In the genomic region with DNA sequence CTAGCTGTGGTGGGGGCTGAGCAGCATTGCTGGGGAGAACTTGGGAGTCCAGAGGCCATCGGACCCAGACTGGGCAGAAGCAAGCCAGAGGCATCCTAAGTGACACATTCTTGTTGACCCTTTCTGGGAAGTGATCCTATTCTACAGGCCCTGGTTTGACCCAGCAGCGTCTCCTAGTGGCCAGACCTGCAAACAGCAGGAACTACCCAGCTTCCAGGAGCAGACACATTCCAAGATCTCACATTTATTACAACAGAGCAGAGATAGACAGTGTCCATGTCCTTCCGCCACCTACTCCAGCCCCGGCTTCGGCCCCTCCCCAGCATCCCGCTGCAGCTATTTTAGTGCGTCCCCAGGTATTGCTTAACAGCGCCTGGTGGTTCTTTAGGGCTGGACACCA, we compare ENCODE assay signal across 8 mouse cellular contexts. TPM values are rescaled to one million over a fixed set of nuclear protein-coding genes. Genes with fewer than 3 reads are reported as not detected.
DNase-seq lines count a peak whose midpoint lies in the region; ATAC-seq and TF ChIP-seq lines count a peak whose summit lies in the region.
"Had no signal": no experiment of that assay in that cellular context is flagged by ENCODE, and none has a peak within 500 bp of the region (broad histone marks: within the 10 kb centered on the region; RNA-seq: fewer than 3 reads in every experiment).

No protein-coding gene starts in this region.

- DNase-seq in urinary bladder, postnatal 14 days (ENCODE audit: low spot score), result peak; percentile 70
- no peak for DNase-seq in urinary bladder, adult 2 months (ENCODE audit: low spot score)
- DNase-seq in adrenal gland, postnatal 25 days, result peak; percentile 66
- peak; percentile 77 for DNase-seq in forebrain, postnatal 0 days
- DNase-seq in lung, adult 18-20 months, result peak; percentile 59 to 72
- peak; percentile 72 to 73 for DNase-seq in right cerebral cortex, postnatal 10 days (ENCODE audit: low spot score in 2 of 2)

- no peak overlapping the region for H3K27ac ChIP-seq in forebrain, postnatal 0 days (ENCODE audit: low read depth, low read length)
- peak overlapping the region; percentile 19; the same call in 1 of the 2 replicates for H3K27ac ChIP-seq in kidney, embryonic 15.5 days

- WGBS in forebrain, postnatal 0 days, result 38% methylated on average over 8 of the region's 8 CpGs
- 20% methylated on average over 8 of the region's 8 CpGs for WGBS in kidney, embryonic 15.5 days

- H3K36me3 ChIP-seq in forebrain, postnatal 0 days (ENCODE audit: insufficient read depth), result peaks cover 9% of the 10 kb centered on the region; the same call in 1 of the 2 replicates
- peaks cover 45% of the 10 kb centered on the region for H3K36me3 ChIP-seq in kidney, embryonic 15.5 days

- H3K4me3 ChIP-seq in forebrain, postnatal 0 days (ENCODE audit: low read depth, low read length), result no peak overlapping the region
- no peak overlapping the region; the same call in 1 of the 2 replicates for H3K4me3 ChIP-seq in kidney, embryonic 15.5 days (replicated peaks)

- H3K27me3 ChIP-seq in forebrain, postnatal 0 days (ENCODE audit: insufficient read depth, low read length), result no peaks in the 10 kb centered on the region
- H3K27me3 ChIP-seq in kidney, embryonic 15.5 days, result no peaks in the 10 kb centered on the region

- H3K9me3 ChIP-seq in forebrain, postnatal 0 days (ENCODE audit: low read length), result no peaks in the 10 kb centered on the region
- H3K9me3 ChIP-seq in kidney, embryonic 15.5 days (replicated peaks), result no peaks in the 10 kb centered on the region

- ATAC-seq in forebrain, postnatal 0 days, result no peak
- ATAC-seq in kidney, embryonic 15.5 days (replicated peaks; ENCODE audit: low FRiP score), result 0 out of 2 replicates have a peak, but pooled peaks have one; percentile 1

- H3K9ac ChIP-seq in forebrain, postnatal 0 days, result no peak overlapping the region
- no peak overlapping the region for H3K9ac ChIP-seq in kidney, embryonic 15.5 days

- no peak overlapping the region for H3K4me2 ChIP-seq in forebrain, postnatal 0 days (ENCODE audit: low read depth)
- peak overlapping the region; percentile 75; the same call in 1 of the 2 replicates for H3K4me2 ChIP-seq in kidney, embryonic 15.5 days

- H3K4me1 ChIP-seq in forebrain, postnatal 0 days (ENCODE audit: insufficient read depth), result 0 out of 2 replicates have a peak, but pooled peaks cover 10% of the 10 kb centered on the region
- peaks cover 59% of the 10 kb centered on the region for H3K4me1 ChIP-seq in kidney, embryonic 15.5 days

- TF ChIP-seq CTCF in forebrain, postnatal 0 days (IDR thresholded peaks at IDR 0.05; ENCODE audit: low read depth), result peak; percentile 86

RNA-seq across cellular contexts. Expression of a gene that starts 1.6 kb away (rescaled TPM):
- polyA plus RNA-seq in urinary bladder, adult 2 months (2012; rRNA removed), result 3.4 and 3.7 TPM in 2 replicates
- total RNA-seq in adrenal gland, postnatal 25 days (2021), result 1.7 TPM in 1 of 2 replicates, not detected in the other
- 8.4 and 11.1 TPM in 2 replicates for total RNA-seq in forebrain, postnatal 0 days (2014; rRNA removed)
- polyA plus RNA-seq in forebrain, postnatal 0 days (2015; fragmentation: Nextera tagmentation; extraction: Ambion mirVana), result 7.8 and 8.1 TPM in 2 replicates
- 29.8 and 31.5 TPM in 2 replicates for polyA plus RNA-seq in kidney, embryonic 15.5 days (2015; fragmentation: Nextera tagmentation; extraction: Ambion mirVana)

RNA-seq across cellular contexts. Expression of a gene that starts 10.4 kb away (rescaled TPM):
- polyA plus RNA-seq in urinary bladder, adult 2 months (2012; rRNA removed), result 96.1 and 101 TPM in 2 replicates
- 50.4 and 65.1 TPM in 2 replicates for total RNA-seq in adrenal gland, postnatal 25 days (2021)
- 47.9 and 53.3 TPM in 2 replicates for total RNA-seq in forebrain, postnatal 0 days (2014; rRNA removed)
- polyA plus RNA-seq in forebrain, postnatal 0 days (2015; fragmentation: Nextera tagmentation; extraction: Ambion mirVana), result 50.1 and 56.4 TPM in 2 replicates
- 73.4 and 84.3 TPM in 2 replicates for polyA plus RNA-seq in kidney, embryonic 15.5 days (2015; fragmentation: Nextera tagmentation; extraction: Ambion mirVana)

RNA-seq across cellular contexts. Expression of a gene that starts 16.7 kb away (rescaled TPM):
- 0.36 and 0.55 TPM in 2 replicates for polyA plus RNA-seq in urinary bladder, adult 2 months (2012; rRNA removed)
- 0.27 TPM in 1 of 2 replicates, not detected in the other for total RNA-seq in adrenal gland, postnatal 25 days (2021)
- total RNA-seq in forebrain, postnatal 0 days (2014; rRNA removed), result 76.7 and 80.7 TPM in 2 replicates
- 68.9 and 73.8 TPM in 2 replicates for polyA plus RNA-seq in forebrain, postnatal 0 days (2015; fragmentation: Nextera tagmentation; extraction: Ambion mirVana)
- polyA plus RNA-seq in kidney, embryonic 15.5 days (2015; fragmentation: Nextera tagmentation; extraction: Ambion mirVana), result 9.3 and 11.9 TPM in 2 replicates

RNA-seq across cellular contexts. Expression of a gene that starts 22.4 kb away (rescaled TPM):
- polyA plus RNA-seq in urinary bladder, adult 2 months (2012; rRNA removed), result 0.24 and 0.41 TPM in 2 replicates
- total RNA-seq in adrenal gland, postnatal 25 days (2021), result 0.38 and 0.76 TPM in 2 replicates
- total RNA-seq in forebrain, postnatal 0 days (2014; rRNA removed), result 0.19 and 0.46 TPM in 2 replicates
- 0.43 and 0.56 TPM in 2 replicates for polyA plus RNA-seq in forebrain, postnatal 0 days (2015; fragmentation: Nextera tagmentation; extraction: Ambion mirVana)
- 0.34 and 0.35 TPM in 2 replicates for polyA plus RNA-seq in kidney, embryonic 15.5 days (2015; fragmentation: Nextera tagmentation; extraction: Ambion mirVana)

RNA-seq across cellular contexts. Expression of a gene that starts 25.6 kb away (rescaled TPM):
- 0.07 and 0.33 TPM in 2 replicates for polyA plus RNA-seq in urinary bladder, adult 2 months (2012; rRNA removed)
- 0.55 TPM in 1 of 2 replicates, not detected in the other for total RNA-seq in adrenal gland, postnatal 25 days (2021)
- total RNA-seq in forebrain, postnatal 0 days (2014; rRNA removed), result 0.15 TPM in 1 of 2 replicates, not detected in the other
- 0.89 and 1.3 TPM in 2 replicates for polyA plus RNA-seq in forebrain, postnatal 0 days (2015; fragmentation: Nextera tagmentation; extraction: Ambion mirVana)
- polyA plus RNA-seq in kidney, embryonic 15.5 days (2015; fragmentation: Nextera tagmentation; extraction: Ambion mirVana), result 1.9 and 2.5 TPM in 2 replicates
- total RNA-seq: layer of hippocampus, postnatal 36 days had no signal
